ENCODE assay signal across 10 mouse cellular contexts in genomic region chr17:34093199-34093874, GRCm38 (mm10). TPM values are rescaled to one million over a fixed set of nuclear protein-coding genes. Genes with fewer than 3 reads are reported as not detected.
A peak's percentile ranks its signal among the peaks of the same experiment; 100 is the strongest.
DNase-seq lines count a peak whose midpoint lies in the region; ATAC-seq and TF ChIP-seq lines count a peak whose summit lies in the region.
"Had no signal": no experiment of that assay in that cellular context is flagged by ENCODE, and none has a peak within 500 bp of the region (broad histone marks: within the 10 kb centered on the region; RNA-seq: fewer than 3 reads in every experiment).

No protein-coding gene starts in this region.

- peak; percentile 77 for ATAC-seq in lung, embryonic 16.5 days (ENCODE audit: low read depth)
- ATAC-seq in lung, postnatal 0 days: no peak
- ATAC-seq in stomach, postnatal 0 days (ENCODE audit: low FRiP score, low TSS enrichment): no peak
- ATAC-seq: midbrain, embryonic 15.5 days had no signal

- WGBS in lung, embryonic 16.5 days: 28% methylated on average over 7 of the region's 7 CpGs
- WGBS in lung, postnatal 0 days: 31% methylated on average over 7 of the region's 7 CpGs
- 28% methylated on average over 7 of the region's 7 CpGs for WGBS in stomach, postnatal 0 days

- no peaks in the 10 kb centered on the region for H3K36me3 ChIP-seq in lung, embryonic 16.5 days (ENCODE audit: control insufficient read depth, insufficient read depth, low read length)
- H3K36me3 ChIP-seq in lung, postnatal 0 days (ENCODE audit: insufficient read depth, low read length): no peaks in the 10 kb centered on the region
- H3K36me3 ChIP-seq in stomach, postnatal 0 days (ENCODE audit: control insufficient read depth, insufficient read depth, low read length): no peaks in the 10 kb centered on the region
- H3K36me3 ChIP-seq: heart, embryonic 15.5 days; midbrain, embryonic 15.5 days had no signal

- no peak for DNase-seq in lung, postnatal 0 days (ENCODE audit: low spot score)
- DNase-seq in embryo, embryonic 10.5 days (ENCODE audit: low spot score): peak; percentile 87
- DNase-seq in kidney, postnatal 25 days: peak; percentile 36 to 61
- peak; percentile 30 for DNase-seq in stomach, postnatal 0 days (ENCODE audit: low spot score)
- DNase-seq in urinary bladder, adult 2 months (ENCODE audit: low spot score): no peak
- no peak for DNase-seq in adrenal gland, postnatal 4 days (ENCODE audit: low spot score in 2 of 2)
- DNase-seq in heart, postnatal 25 days (ENCODE audit: low spot score): no peak

- TF ChIP-seq EP300 in lung, postnatal 0 days (IDR thresholded peaks at IDR 0.05): no peak
- TF ChIP-seq EP300 in stomach, postnatal 0 days (optimal IDR thresholded peaks at IDR 0.05): no peak

- H3K4me3 ChIP-seq in lung, embryonic 16.5 days (ENCODE audit: low read length): no peak overlapping the region
- no peak overlapping the region for H3K4me3 ChIP-seq in lung, postnatal 0 days (ENCODE audit: low read depth, low read length)
- H3K4me3 ChIP-seq in stomach, postnatal 0 days (ENCODE audit: low read depth, low read length): no peak overlapping the region
- H3K4me3 ChIP-seq: heart, embryonic 15.5 days; midbrain, embryonic 15.5 days had no signal

- no peak overlapping the region for H3K9ac ChIP-seq in lung, embryonic 16.5 days (ENCODE audit: low read length)
- no peak overlapping the region for H3K9ac ChIP-seq in lung, postnatal 0 days (replicated peaks; ENCODE audit: low read depth)
- no peak overlapping the region for H3K9ac ChIP-seq in stomach, postnatal 0 days (ENCODE audit: low read length)
- H3K9ac ChIP-seq: heart, embryonic 15.5 days; midbrain, embryonic 15.5 days had no signal

- intact Hi-C loops in heart, postnatal 25 days (cut with DNase I): no loop called here

- no peak for TF ChIP-seq CTCF in lung, postnatal 0 days (IDR thresholded peaks at IDR 0.05)
- no peak for TF ChIP-seq CTCF in stomach, postnatal 0 days (IDR thresholded peaks at IDR 0.05; ENCODE audit: low read depth)

- H3K27me3 ChIP-seq in lung, embryonic 16.5 days (ENCODE audit: control insufficient read depth, insufficient read depth, low read depth, low read length): no peaks in the 10 kb centered on the region
- H3K27me3 ChIP-seq in lung, postnatal 0 days (replicated peaks; ENCODE audit: insufficient read depth, low read length): no peaks in the 10 kb centered on the region
- no peaks in the 10 kb centered on the region for H3K27me3 ChIP-seq in stomach, postnatal 0 days (ENCODE audit: control insufficient read depth, insufficient read depth, low read length)
- H3K27me3 ChIP-seq: heart, embryonic 15.5 days; midbrain, embryonic 15.5 days had no signal

- no peak overlapping the region for H3K4me2 ChIP-seq in lung, embryonic 16.5 days (ENCODE audit: low read depth, low read length)
- H3K4me2 ChIP-seq in lung, postnatal 0 days (replicated peaks; ENCODE audit: low read depth, low read length): no peak overlapping the region
- H3K4me2 ChIP-seq in stomach, postnatal 0 days (replicated peaks; ENCODE audit: low read depth): no peak overlapping the region
- H3K4me2 ChIP-seq: heart, embryonic 15.5 days; midbrain, embryonic 15.5 days had no signal

- H3K4me1 ChIP-seq in lung, embryonic 16.5 days (replicated peaks; ENCODE audit: control insufficient read depth, insufficient read depth, low read length): no peaks in the 10 kb centered on the region
- no peaks in the 10 kb centered on the region for H3K4me1 ChIP-seq in lung, postnatal 0 days (ENCODE audit: insufficient read depth, low read depth, low read length)
- no peaks in the 10 kb centered on the region for H3K4me1 ChIP-seq in stomach, postnatal 0 days (replicated peaks; ENCODE audit: control insufficient read depth, insufficient read depth)
- H3K4me1 ChIP-seq: midbrain, embryonic 15.5 days had no signal

- no peak overlapping the region for H3K27ac ChIP-seq in lung, embryonic 16.5 days (ENCODE audit: low read length)
- H3K27ac ChIP-seq in lung, postnatal 0 days (ENCODE audit: low read length): no peak overlapping the region
- no peak overlapping the region for H3K27ac ChIP-seq in stomach, postnatal 0 days (replicated peaks)
- H3K27ac ChIP-seq: heart, embryonic 15.5 days; midbrain, embryonic 15.5 days had no signal

- no peaks in the 10 kb centered on the region for H3K9me3 ChIP-seq in lung, embryonic 16.5 days (ENCODE audit: control insufficient read depth, low read length)
- H3K9me3 ChIP-seq in lung, postnatal 0 days (ENCODE audit: low read length): no peaks in the 10 kb centered on the region
- no peaks in the 10 kb centered on the region for H3K9me3 ChIP-seq in stomach, postnatal 0 days (ENCODE audit: control insufficient read depth, low read length)
- H3K9me3 ChIP-seq: heart, embryonic 15.5 days; midbrain, embryonic 15.5 days had no signal

RNA-seq across cellular contexts. Expression of gene H2-Oa, which starts 1.2 kb away (rescaled TPM):
- polyA plus RNA-seq in lung, embryonic 16.5 days (2015; fragmentation: Nextera tagmentation; extraction: Ambion mirVana): 0.23 and 1.0 TPM in 2 replicates
- 0.48 and 1.1 TPM in 2 replicates for polyA plus RNA-seq in lung, postnatal 0 days (2015; fragmentation: Nextera tagmentation; extraction: Ambion mirVana)
- polyA plus RNA-seq in stomach, postnatal 0 days (2015; fragmentation: Nextera tagmentation; extraction: Ambion mirVana): 0.25 and 0.29 TPM in 2 replicates
- 1.7 and 2.1 TPM in 2 replicates for polyA plus RNA-seq in urinary bladder, adult 2 months (2012; rRNA removed)
- total RNA-seq in adrenal gland, postnatal 4 days (2021): under 1 TPM in 1 of 2 experiments, not detected in 1; 0.31 TPM
- total RNA-seq in heart, postnatal 25 days (2021): not detected
- polyA plus RNA-seq: midbrain, embryonic 15.5 days had no signal

RNA-seq across cellular contexts. Expression of gene H2-DMa, which starts 26.0 kb away (rescaled TPM):
- 11.8 and 12.7 TPM in 2 replicates for polyA plus RNA-seq in lung, embryonic 16.5 days (2015; fragmentation: Nextera tagmentation; extraction: Ambion mirVana)
- 20.7 and 23.9 TPM in 2 replicates for polyA plus RNA-seq in lung, postnatal 0 days (2015; fragmentation: Nextera tagmentation; extraction: Ambion mirVana)
- polyA plus RNA-seq in stomach, postnatal 0 days (2015; fragmentation: Nextera tagmentation; extraction: Ambion mirVana): 9.1 and 9.5 TPM in 2 replicates
- polyA plus RNA-seq in urinary bladder, adult 2 months (2012; rRNA removed): 30.0 and 31.9 TPM in 2 replicates
- 10 to 100 TPM; 11.2 to 11.7 TPM for total RNA-seq in adrenal gland, postnatal 4 days (2021)
- 1 to 10 TPM; 3.7 to 4.5 TPM for total RNA-seq in heart, postnatal 25 days (2021)

RNA-seq across cellular contexts. Expression of gene Brd2, which starts 29.1 kb away (rescaled TPM):
- 97.8 and 100 TPM in 2 replicates for polyA plus RNA-seq in lung, embryonic 16.5 days (2015; fragmentation: Nextera tagmentation; extraction: Ambion mirVana)
- 80.2 and 80.3 TPM in 2 replicates for polyA plus RNA-seq in lung, postnatal 0 days (2015; fragmentation: Nextera tagmentation; extraction: Ambion mirVana)
- 45.0 and 48.1 TPM in 2 replicates for polyA plus RNA-seq in stomach, postnatal 0 days (2015; fragmentation: Nextera tagmentation; extraction: Ambion mirVana)
- 135 and 154 TPM in 2 replicates for polyA plus RNA-seq in urinary bladder, adult 2 months (2012; rRNA removed)
- total RNA-seq in adrenal gland, postnatal 4 days (2021): 100 to 1,000 TPM; 225 to 226 TPM
- 10 to 100 TPM; 72.9 to 75.8 TPM for total RNA-seq in heart, postnatal 25 days (2021)

RNA-seq across cellular contexts. Expression of gene H2-DMb2, which starts 49.8 kb away (rescaled TPM):
- 1.6 and 2.1 TPM in 2 replicates for polyA plus RNA-seq in lung, embryonic 16.5 days (2015; fragmentation: Nextera tagmentation; extraction: Ambion mirVana)
- 1.8 and 2.2 TPM in 2 replicates for polyA plus RNA-seq in lung, postnatal 0 days (2015; fragmentation: Nextera tagmentation; extraction: Ambion mirVana)
- polyA plus RNA-seq in stomach, postnatal 0 days (2015; fragmentation: Nextera tagmentation; extraction: Ambion mirVana): 0.45 and 0.53 TPM in 2 replicates
- 4.1 and 4.9 TPM in 2 replicates for polyA plus RNA-seq in urinary bladder, adult 2 months (2012; rRNA removed)
- 1 to 10 TPM; 1.2 to 3.0 TPM for total RNA-seq in adrenal gland, postnatal 4 days (2021)
- 1 to 10 TPM in 1 of 2 experiments, under 1 TPM in 1; 0.91 to 1.6 TPM for total RNA-seq in heart, postnatal 25 days (2021)

RNA-seq across cellular contexts. Expression of gene Col11a2, which starts 54.1 kb away (rescaled TPM):
- 2.6 and 3.7 TPM in 2 replicates for polyA plus RNA-seq in lung, embryonic 16.5 days (2015; fragmentation: Nextera tagmentation; extraction: Ambion mirVana)
- 0.25 and 0.44 TPM in 2 replicates for polyA plus RNA-seq in lung, postnatal 0 days (2015; fragmentation: Nextera tagmentation; extraction: Ambion mirVana)
- 0.18 and 0.29 TPM in 2 replicates for polyA plus RNA-seq in stomach, postnatal 0 days (2015; fragmentation: Nextera tagmentation; extraction: Ambion mirVana)
- polyA plus RNA-seq in urinary bladder, adult 2 months (2012; rRNA removed): 0.99 and 1.8 TPM in 2 replicates
- 1 to 10 TPM; 3.1 to 6.4 TPM for total RNA-seq in adrenal gland, postnatal 4 days (2021)
- total RNA-seq in heart, postnatal 25 days (2021): 1 to 10 TPM; 1.1 to 2.2 TPM

Comparison
In these comparisons a context has a peak if more than half of its experiments do, and no peak if none do; other contexts are left out.
1. DNase-seq: peak in embryo, embryonic 10.5 days (single experiment), kidney, postnatal 25 days (2 of 2) and stomach, postnatal 0 days (single experiment); none in lung, postnatal 0 days (single experiment), urinary bladder, adult 2 months (single experiment), adrenal gland, postnatal 4 days (0 of 2) and heart, postnatal 25 days (single experiment).